Mouse (Mus musculus): ENCODE measurements around the gene Macc1. TPM values are rescaled to one million over a fixed set of nuclear protein-coding genes. Genes with fewer than 3 reads are reported as not detected.
"Not testable (repeated sequence)": the region's sequence is repeated elsewhere in the genome, so short reads cannot be mapped to it uniquely, and the experiment has no call there.

Gene Macc1
- polyA plus RNA-seq, 1 experiment from 2014 or later = 2.2 TPM

- H3K27me3 ChIP-seq = no peaks in the 10 kb centered on the region
- 85% methylated on average over 4 of the region's 4 CpGs for WGBS
- H3K4me2 ChIP-seq = no peak overlapping the region
- H3K9me3 ChIP-seq = no peaks in the 10 kb centered on the region
- H3K4me3 ChIP-seq = no peak overlapping the region
- no peak overlapping the region for H3K27ac ChIP-seq
- no peak overlapping the region for H3K9ac ChIP-seq
- no peaks in the 10 kb centered on the region for H3K36me3 ChIP-seq
- no peaks in the 10 kb centered on the region for H3K4me1 ChIP-seq
- ATAC-seq (ENCODE audit: insufficient number of reproducible peaks, insufficient read depth, low FRiP score, low TSS enrichment, low read depth) = no peak
Observed at GRCm38 (mm10) chr12:119330644-119331043, 16.6 kb downstream of the Macc1 start.

DNA sequence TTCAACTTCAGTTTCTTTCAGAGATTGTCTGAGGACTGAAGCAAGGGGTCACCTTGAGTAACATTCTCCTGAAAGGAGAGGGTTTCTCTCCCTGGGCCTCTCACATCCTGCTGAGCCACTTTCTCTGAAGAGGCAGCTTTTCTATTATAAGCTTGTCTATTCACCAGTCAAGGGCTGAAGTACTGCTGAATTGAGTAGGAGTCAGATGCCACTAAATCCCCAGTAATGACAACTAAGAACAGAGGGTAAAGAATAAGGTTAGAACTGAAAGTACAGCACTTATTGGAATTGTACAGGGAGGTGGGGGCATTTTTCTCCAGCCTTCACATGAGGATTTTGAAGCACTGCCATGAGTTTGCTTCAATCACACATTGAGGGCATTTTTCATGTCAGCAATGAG is 19.3 kb downstream of the Macc1 start:
- Histone ChIP-seq H3K27me3 (no peaks in the 10 kb centered on the region), H3K4me1 (no peaks in the 10 kb centered on the region), H3K9me3 (no peaks in the 10 kb centered on the region), H3K4me2 (no peak overlapping the region), H3K27ac (no peak overlapping the region), H3K36me3 (no peaks in the 10 kb centered on the region), H3K9ac (no peak overlapping the region), H3K4me3 (no peak overlapping the region)
- ATAC-seq (ENCODE audit: insufficient number of reproducible peaks, insufficient read depth, low FRiP score, low TSS enrichment, low read depth) = no peak

DNA sequence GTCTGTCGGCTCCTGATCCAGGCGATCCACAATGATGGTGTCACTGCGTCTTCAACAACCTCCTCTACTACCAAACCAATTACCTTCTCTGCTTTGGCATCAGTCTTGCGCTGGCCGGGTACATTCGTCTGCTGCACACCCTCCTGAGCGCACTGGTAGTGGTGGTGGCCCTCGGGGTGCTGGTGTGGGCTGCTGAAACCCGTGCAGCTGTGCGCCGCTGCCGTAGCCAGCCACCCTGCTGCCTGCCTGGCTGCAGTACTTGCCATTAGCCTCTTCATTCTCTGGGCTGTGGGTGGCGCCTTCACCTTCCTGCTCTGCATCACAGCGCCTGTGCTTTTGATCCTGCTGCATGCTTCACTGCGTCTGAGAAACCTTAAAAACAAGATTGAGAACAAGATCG is 38.5 kb downstream of the Macc1 start:
- WGBS = 41% methylated on average over 16 of the region's 16 CpGs
- not testable (repeated sequence) for ATAC-seq (ENCODE audit: insufficient number of reproducible peaks, insufficient read depth, low FRiP score, low TSS enrichment, low read depth)

DNA sequence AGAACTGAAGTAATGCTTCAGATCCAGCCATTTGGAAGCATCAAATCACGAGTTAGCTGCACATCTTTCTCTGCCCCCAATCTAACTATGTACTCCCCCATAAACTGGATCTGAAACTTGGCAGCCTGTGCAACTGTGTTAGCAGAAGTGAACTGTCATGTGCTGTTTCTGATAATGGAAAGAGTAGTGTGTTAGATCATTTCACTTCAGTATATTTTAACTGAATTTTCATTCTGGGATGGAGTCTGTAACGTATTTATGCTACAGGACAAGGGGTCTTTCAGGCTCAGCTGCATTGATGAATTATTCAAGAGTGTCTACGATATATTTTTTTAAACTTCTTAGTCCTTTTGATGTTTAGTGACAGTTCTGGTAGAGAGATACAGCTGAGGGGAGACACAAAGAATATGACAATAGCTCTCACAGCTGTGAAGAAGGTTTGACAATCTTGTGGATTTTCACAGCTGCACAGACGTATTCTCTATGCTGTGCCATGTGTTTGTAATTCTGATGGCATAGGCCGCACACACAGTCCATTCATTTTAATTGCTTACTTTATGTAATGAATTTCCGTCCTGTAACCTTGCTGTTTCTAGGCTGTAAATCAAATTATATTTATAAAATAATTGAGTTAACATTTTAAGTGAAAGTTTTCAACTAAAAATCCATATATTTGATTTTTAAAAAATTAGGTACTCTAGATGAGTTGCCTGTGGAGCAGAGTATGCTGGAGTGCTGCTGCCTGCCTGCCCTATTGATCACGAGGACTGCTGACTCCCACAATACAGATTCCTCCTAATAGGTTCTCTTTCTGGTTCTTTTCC is 43.6 kb downstream of the Macc1 start:
- ATAC-seq (ENCODE audit: insufficient number of reproducible peaks, insufficient read depth, low FRiP score, low TSS enrichment, low read depth) = no peak
- H3K9ac ChIP-seq = no peak overlapping the region
- no peak overlapping the region for H3K27ac ChIP-seq
- H3K36me3 ChIP-seq = no peaks in the 10 kb centered on the region
- H3K4me2 ChIP-seq = no peak overlapping the region
- 39% methylated on average over 7 of the region's 7 CpGs for WGBS
- H3K27me3 ChIP-seq = no peaks in the 10 kb centered on the region
- H3K4me1 ChIP-seq = peaks cover 3% of the 10 kb centered on the region; the same call in 1 of the 2 replicates
- H3K9me3 ChIP-seq = no peaks in the 10 kb centered on the region
- no peak overlapping the region for H3K4me3 ChIP-seq

More for the DNA sequence above, 38.5 kb downstream of the Macc1 start:
- not testable (repeated sequence) for H3K4me2 ChIP-seq, H3K4me3 ChIP-seq, H3K27me3 ChIP-seq, H3K36me3 ChIP-seq, H3K4me1 ChIP-seq, H3K9ac ChIP-seq, H3K9me3 ChIP-seq, H3K27ac ChIP-seq

- WGBS = 27% methylated on average over 1 of the region's 1 CpGs
- Histone ChIP-seq H3K27ac (no peak overlapping the region), H3K36me3 (no peaks in the 10 kb centered on the region), H3K4me2 (no peak overlapping the region), H3K4me3 (no peak overlapping the region), H3K9me3 (no peaks in the 10 kb centered on the region), H3K4me1 (peaks cover 3% of the 10 kb centered on the region; the same call in 1 of the 2 replicates), H3K9ac (no peak overlapping the region), H3K27me3 (no peaks in the 10 kb centered on the region)
- ATAC-seq (ENCODE audit: insufficient number of reproducible peaks, insufficient read depth, low FRiP score, low TSS enrichment, low read depth) = no peak
Observed at GRCm38 (mm10) chr12:119358242-119358515, 44.1 kb downstream of the Macc1 start.

DNA sequence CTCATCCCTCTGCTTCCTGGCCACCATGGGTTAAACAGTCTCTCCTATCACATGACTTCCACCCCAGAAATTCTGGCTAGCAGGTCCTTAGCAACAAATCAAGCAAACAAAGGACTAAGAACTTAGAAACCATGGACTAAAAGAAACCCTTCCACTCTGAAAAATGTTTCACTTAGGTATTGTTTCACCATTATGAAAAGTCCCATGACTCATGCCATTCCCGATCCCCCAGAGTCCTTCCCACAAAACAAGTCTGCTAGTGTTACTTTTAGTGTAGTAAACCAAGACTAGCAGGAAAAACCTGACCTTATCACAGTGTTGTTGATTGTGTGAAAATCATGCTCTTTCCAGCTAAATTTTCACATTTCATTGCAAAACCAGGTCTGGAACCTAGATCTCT is 51.0 kb downstream of the Macc1 start:
- no peak overlapping the region for H3K27ac ChIP-seq
- no peak for ATAC-seq (ENCODE audit: insufficient number of reproducible peaks, insufficient read depth, low FRiP score, low TSS enrichment, low read depth)
- H3K27me3 ChIP-seq = no peaks in the 10 kb centered on the region
- H3K4me3 ChIP-seq = no peak overlapping the region
- no peak overlapping the region for H3K4me2 ChIP-seq
- no peaks in the 10 kb centered on the region for H3K4me1 ChIP-seq
- H3K9ac ChIP-seq = no peak overlapping the region
- 77% methylated on average over 1 of the region's 1 CpGs for WGBS
- H3K36me3 ChIP-seq = no peaks in the 10 kb centered on the region
- H3K9me3 ChIP-seq = no peaks in the 10 kb centered on the region

GRCm38 (mm10) chr12:119369832-119370231 is 55.8 kb downstream of the Macc1 start:
- 75% methylated on average over 4 of the region's 4 CpGs for WGBS
- Histone ChIP-seq H3K9me3 (no peaks in the 10 kb centered on the region), H3K27ac (no peak overlapping the region), H3K27me3 (no peaks in the 10 kb centered on the region), H3K4me3 (no peak overlapping the region), H3K4me2 (no peak overlapping the region), H3K9ac (no peak overlapping the region), H3K36me3 (no peaks in the 10 kb centered on the region), H3K4me1 (no peaks in the 10 kb centered on the region)
- ATAC-seq (ENCODE audit: insufficient number of reproducible peaks, insufficient read depth, low FRiP score, low TSS enrichment, low read depth) = no peak

- no peaks in the 10 kb centered on the region for H3K36me3 ChIP-seq
- H3K27ac ChIP-seq = no peak overlapping the region
- ATAC-seq (ENCODE audit: insufficient number of reproducible peaks, insufficient read depth, low FRiP score, low TSS enrichment, low read depth) = no peak
- H3K9ac ChIP-seq = no peak overlapping the region
- H3K4me2 ChIP-seq = no peak overlapping the region
- no peaks in the 10 kb centered on the region for H3K9me3 ChIP-seq
- H3K4me1 ChIP-seq = no peaks in the 10 kb centered on the region
- WGBS = 61% methylated on average over 4 of the region's 4 CpGs
- H3K4me3 ChIP-seq = no peak overlapping the region
- H3K27me3 ChIP-seq = no peaks in the 10 kb centered on the region
Observed at GRCm38 (mm10) chr12:119372359-119372758, 58.3 kb downstream of the Macc1 start.

DNA sequence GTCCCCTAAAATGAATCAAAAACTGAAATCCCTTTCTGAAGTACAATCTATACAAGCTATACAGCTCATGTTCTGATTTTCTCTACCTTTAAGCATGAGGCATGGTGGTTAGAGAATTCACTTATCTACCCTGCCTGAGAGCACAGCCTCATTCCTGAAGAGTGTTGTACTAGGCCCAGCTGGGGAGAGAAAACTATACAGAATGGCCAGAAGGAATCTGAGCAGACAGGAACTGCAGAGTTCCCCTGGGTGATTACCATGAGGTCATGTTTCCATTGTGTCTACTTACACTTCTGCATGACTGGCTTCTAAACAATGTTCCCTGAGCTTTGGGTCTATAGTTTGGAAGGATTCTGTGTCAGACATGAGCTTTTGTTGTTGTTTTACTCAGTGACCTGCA is 62.8 kb downstream of the Macc1 start:
- H3K27ac ChIP-seq = no peak overlapping the region
- no peaks in the 10 kb centered on the region for H3K4me1 ChIP-seq
- ATAC-seq (ENCODE audit: insufficient number of reproducible peaks, insufficient read depth, low FRiP score, low TSS enrichment, low read depth) = no peak; the same call in 1 of the 2 replicates
- H3K4me2 ChIP-seq = no peak overlapping the region
- H3K4me3 ChIP-seq = no peak overlapping the region
- H3K36me3 ChIP-seq = no peaks in the 10 kb centered on the region
- no peak overlapping the region for H3K9ac ChIP-seq
- H3K27me3 ChIP-seq = no peaks in the 10 kb centered on the region
- H3K9me3 ChIP-seq = no peaks in the 10 kb centered on the region

DNA sequence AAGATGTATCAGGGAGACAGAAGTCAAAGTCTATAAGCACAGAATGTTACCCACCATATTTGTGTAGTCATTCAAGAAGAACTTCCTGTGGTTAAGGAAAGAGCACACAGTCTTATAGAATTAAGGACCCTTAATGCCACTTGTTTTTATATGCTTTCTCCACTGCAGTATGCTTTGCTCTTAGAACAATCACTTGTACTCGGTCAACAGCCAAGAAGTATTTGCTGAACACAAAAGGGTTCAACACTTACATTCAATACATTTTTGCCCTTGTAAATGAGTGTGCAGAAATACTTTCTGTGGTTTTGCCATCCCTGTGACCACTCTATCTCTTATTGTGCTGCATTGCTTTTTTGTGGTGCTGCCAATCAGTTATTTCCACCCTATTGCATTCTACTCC is 67.8 kb downstream of the Macc1 start:
- no peak for ATAC-seq (ENCODE audit: insufficient number of reproducible peaks, insufficient read depth, low FRiP score, low TSS enrichment, low read depth)
- H3K4me1 ChIP-seq = no peaks in the 10 kb centered on the region
- H3K36me3 ChIP-seq = no peaks in the 10 kb centered on the region
- no peaks in the 10 kb centered on the region for H3K27me3 ChIP-seq
- no peak overlapping the region for H3K9ac ChIP-seq
- H3K4me3 ChIP-seq = no peak overlapping the region
- H3K27ac ChIP-seq = no peak overlapping the region
- no peaks in the 10 kb centered on the region for H3K9me3 ChIP-seq
- 88% methylated on average over 1 of the region's 1 CpGs for WGBS
- H3K4me2 ChIP-seq = no peak overlapping the region

DNA sequence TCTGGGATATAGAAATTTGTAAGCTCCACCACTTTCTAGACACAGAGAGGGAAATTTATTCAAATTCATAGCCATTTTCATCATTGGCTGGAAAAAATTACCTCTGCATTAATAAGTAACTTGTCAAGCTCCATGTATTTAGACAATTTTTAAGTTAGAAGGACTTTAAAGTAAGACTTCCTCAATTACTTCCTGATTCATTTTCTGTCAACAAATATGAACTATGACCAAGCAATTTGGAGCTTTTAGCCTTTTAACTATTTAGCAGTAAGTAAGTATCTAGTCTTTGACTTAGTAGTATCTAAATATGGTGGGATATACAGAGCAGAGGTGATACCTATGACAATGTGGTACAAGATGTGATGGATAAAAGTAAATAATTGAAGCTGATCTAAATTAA is 72.2 kb downstream of the Macc1 start:
- Histone ChIP-seq H3K36me3 (no peaks in the 10 kb centered on the region), H3K27me3 (no peaks in the 10 kb centered on the region), H3K9me3 (no peaks in the 10 kb centered on the region), H3K9ac (no peak overlapping the region), H3K4me3 (no peak overlapping the region), H3K27ac (no peak overlapping the region), H3K4me2 (no peak overlapping the region), H3K4me1 (no peaks in the 10 kb centered on the region)
- no peak for ATAC-seq (ENCODE audit: insufficient number of reproducible peaks, insufficient read depth, low FRiP score, low TSS enrichment, low read depth)

DNA sequence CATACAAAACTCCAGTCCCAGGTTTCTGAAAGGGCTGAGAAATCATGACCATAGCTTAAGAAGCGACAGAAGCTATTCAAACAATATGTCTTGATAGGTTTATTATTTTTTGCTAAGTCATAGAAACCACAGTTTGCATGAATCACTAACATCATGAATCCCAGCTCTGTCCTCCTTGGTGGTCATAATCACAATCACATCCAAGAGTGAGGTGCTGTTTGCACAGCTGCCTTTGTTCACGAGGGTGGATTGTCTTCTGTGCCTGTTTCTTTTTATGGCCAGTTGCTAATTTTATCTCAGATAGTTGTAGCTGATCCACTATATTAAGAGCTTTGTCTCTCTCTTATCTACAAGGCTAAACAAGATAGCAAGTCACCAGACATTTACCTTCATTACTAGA is 72.6 kb downstream of the Macc1 start:
- H3K9ac ChIP-seq = no peak overlapping the region
- no peak overlapping the region for H3K27ac ChIP-seq
- H3K4me3 ChIP-seq = no peak overlapping the region
- H3K9me3 ChIP-seq = no peaks in the 10 kb centered on the region
- no peaks in the 10 kb centered on the region for H3K27me3 ChIP-seq
- no peak overlapping the region for H3K4me2 ChIP-seq
- ATAC-seq (ENCODE audit: insufficient number of reproducible peaks, insufficient read depth, low FRiP score, low TSS enrichment, low read depth) = no peak
- 69% methylated on average over 2 of the region's 2 CpGs for WGBS
- H3K36me3 ChIP-seq = no peaks in the 10 kb centered on the region
- H3K4me1 ChIP-seq = no peaks in the 10 kb centered on the region

DNA sequence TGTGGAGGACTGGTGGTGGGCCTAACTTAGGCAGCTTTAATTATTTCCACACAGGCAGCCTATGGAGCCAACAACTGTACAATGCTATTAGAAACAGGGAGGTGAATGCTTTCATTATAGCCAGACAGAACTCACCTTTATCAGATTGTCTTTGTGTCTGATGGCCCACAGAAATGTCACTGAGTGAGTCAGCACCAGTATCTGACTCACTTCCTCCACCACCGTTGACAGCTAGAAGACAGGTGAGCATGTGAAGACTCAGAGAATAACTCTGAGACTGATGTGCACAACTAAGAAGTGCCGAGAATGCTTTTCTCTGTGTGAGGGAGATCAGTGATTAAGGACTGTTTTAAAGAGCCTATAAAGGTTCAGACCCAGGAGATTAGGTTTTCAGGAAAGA is 73.9 kb downstream of the Macc1 start:
- Histone ChIP-seq H3K9me3 (no peaks in the 10 kb centered on the region), H3K27me3 (no peaks in the 10 kb centered on the region), H3K36me3 (no peaks in the 10 kb centered on the region), H3K27ac (no peak overlapping the region), H3K4me1 (no peaks in the 10 kb centered on the region), H3K4me3 (no peak overlapping the region), H3K9ac (no peak overlapping the region), H3K4me2 (no peak overlapping the region)
- WGBS = 82% methylated on average over 2 of the region's 2 CpGs
- no peak for ATAC-seq (ENCODE audit: insufficient number of reproducible peaks, insufficient read depth, low FRiP score, low TSS enrichment, low read depth)

Measured in embryonic facial prominence, embryonic 13.5 days (tissue).